Mouse (Mus musculus) heart, adult 9 months (tissue): Measurements from ENCODE around the gene Chn2.
"Not testable (repeated sequence)": the region's sequence is repeated elsewhere in the genome, so short reads cannot be mapped to it uniquely, and the experiment has no call there.

Experiments used
- DNase-seq, 2 experiments: peaks; one replicate each; pipeline ENCODE4 v3.0.0; 2022; ENCODE audit warnings: low spot score in 2 of 2

Gene Chn2

DNA sequence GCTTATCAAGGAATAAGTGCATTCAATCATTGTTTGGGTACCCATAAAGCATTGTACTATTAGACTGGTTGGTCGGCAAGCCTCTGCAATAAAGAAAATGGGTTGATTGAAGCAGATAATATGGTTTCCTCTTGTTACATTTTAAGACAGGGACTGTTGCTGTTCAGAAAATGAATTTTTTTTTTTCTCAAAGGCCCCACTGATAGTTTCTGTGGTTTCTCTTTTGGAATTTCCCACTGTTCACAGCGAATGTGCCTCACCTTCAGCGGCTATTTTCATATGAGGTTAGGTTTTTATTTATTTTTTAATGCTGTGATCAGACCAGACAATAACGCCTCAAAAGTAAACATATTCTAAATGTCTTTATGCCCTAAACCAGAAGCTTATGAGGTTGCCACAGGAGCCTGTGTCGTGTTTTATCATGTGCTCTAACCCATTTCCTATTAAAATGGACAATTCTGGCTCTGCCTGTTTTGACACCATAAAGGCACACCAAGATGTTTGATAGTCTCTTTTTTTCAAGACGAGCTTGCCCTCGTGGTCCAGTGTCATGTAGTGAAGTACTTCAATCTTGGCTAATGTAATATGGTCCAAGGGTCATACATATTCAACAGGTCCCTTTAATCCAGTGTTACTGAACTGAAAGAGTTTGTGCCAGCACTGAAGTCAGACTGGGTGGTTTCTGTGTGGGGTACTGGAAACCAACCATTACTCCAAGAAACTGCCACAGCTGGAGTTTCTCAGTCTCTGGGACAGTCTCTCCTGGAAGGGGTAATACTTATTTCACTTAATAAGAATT is 112.3 kb downstream of the Chn2 start:
- DNase-seq = no peak

DNA sequence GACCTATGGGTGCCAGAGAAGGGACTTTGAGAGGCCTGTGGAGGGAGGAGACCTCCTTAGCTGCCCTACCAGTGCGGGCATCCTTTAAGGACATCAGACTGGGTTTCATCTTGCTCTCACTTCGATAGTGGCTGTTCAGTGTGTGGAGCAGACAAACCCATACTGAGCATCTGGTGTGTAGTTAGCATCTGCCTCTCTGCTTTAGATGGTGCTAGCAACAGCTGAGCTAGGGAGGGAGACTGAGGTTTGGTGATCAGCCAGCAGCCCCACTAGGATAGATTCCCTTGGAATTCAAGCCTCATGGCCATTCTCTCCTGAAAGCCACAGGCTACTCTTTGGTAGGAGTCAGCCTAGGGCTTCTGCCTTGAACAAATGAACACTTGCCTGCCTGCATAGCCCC is 117.7 kb downstream of the Chn2 start:
- DNase-seq = no peak

- DNase-seq = no peak
Measured at GRCm38 (mm10) chr6:54158317-54158716, 119.0 kb downstream of the Chn2 start.

DNA sequence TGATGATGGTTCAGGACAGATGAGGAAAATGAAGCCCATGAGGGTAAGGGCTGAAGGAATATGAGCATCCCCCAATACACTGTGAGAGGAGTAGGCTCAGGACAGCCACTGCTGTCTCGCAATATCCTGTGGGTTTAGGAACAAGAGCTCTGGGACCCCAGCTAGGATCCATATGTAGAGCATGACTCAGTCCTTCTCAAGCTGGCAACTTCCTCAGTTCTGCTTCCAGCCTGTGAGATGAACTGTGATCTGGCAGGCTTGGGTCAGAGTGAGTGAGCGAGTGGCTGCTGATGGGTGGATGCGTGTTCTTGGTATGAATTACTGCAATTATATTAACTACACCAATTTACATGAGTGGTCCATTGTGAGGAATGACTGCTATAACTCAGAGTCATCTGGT is 121.3 kb downstream of the Chn2 start:
- DNase-seq = peak; percentile 7 to 15

DNA sequence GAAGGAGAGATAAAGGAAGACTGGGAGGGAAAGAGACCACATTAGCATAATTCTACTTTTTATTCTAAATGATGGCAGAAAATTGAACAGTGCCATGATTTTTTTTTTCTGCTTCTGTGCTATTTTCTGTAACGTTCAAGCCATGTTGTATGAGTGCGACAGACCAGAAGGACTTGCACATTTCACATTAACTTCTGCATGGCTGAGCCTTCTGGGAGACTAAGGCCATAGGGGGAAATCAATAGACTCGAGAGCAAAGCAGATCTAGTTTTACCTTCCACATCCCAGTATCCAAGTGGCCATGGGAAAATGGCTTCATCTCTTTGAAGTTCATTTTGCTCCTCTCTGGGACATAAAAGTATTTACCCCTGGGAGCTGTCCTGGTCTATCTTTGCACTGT is 121.9 kb downstream of the Chn2 start:
- no peak for DNase-seq

GRCm38 (mm10) chr6:54162321-54162720 is 123.0 kb downstream of the Chn2 start:
- no peak for DNase-seq

GRCm38 (mm10) chr6:54162786-54163185 is 123.4 kb downstream of the Chn2 start:
- peak; percentile 18 to 45 for DNase-seq

- DNase-seq = no peak
Measured at GRCm38 (mm10) chr6:54163702-54164101, 124.3 kb downstream of the Chn2 start.

DNA sequence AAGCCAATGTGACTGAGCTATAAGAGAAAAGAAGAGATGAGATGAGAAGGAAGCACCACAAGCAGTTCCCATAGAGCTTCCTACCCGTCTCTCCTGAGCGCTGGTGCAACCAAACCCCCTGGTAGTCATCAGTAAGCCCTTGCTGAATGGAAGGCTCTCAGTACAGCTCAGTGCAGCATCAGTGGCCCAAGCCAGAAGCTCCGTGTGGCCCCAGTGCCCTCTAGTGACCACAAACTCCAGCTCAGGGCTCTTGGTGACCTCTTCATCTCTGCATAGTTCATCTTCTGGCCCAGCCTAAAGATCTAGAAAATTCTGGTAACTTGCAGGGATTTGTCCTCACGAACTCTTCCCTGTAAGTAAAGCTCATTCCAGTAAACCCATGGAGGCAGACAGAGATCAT is 125.4 kb downstream of the Chn2 start:
- DNase-seq = peak in 1 of 2 experiments; percentile 30

- no peak for DNase-seq
Measured at GRCm38 (mm10) chr6:54165246-54165645, 125.9 kb downstream of the Chn2 start.

- DNase-seq = no peak
Measured at GRCm38 (mm10) chr6:54165863-54166262, 126.5 kb downstream of the Chn2 start.

DNA sequence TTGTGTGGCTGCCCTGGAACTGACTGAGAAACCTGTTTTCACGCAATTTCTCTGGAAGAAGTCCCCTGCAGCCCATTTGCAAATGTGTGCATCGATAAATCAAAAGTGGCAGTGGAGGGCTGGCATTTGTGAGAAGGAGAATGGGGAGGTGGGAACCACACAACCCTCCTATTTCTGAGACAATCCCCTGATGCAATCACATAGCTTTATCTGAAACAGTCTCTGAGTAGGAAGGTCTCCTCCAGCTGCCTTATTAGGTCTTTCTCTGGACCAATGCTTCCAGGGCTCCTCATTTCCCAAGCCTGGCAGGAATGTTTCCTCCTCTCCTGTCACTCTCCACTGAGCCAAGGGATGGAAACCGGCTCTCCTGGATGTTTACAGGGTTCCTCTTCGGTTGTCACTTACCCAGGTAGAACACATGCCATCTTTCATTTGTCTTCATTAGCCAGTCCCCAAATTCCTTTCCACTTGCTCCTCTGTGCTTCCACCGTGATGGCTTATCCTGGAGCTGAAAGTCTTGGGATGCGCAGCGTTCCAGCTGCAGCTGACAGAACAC is 127.7 kb downstream of the Chn2 start:
- DNase-seq = no peak

- no peak for DNase-seq
Measured at GRCm38 (mm10) chr6:54170286-54170894, 131.0 kb downstream of the Chn2 start.

DNA sequence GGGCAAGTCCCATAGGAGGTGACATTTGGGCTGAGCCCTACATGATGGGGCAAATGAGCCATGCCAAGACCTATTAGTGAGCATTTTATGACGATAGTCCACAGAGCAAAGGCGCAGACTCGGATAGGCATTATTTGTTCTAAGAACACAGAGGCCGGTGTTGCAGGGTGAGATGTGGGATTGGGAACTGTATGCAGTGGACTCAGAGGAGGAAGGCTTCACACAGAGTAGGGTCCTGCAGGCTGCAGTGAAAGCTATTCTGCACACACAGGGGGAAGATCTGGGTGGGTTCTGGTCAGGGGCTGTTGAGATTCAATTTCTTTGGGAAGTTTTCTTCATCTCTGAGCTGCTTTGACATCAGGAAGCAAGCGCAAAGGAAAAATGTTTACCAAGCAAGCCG is 132.0 kb downstream of the Chn2 start:
- no peak for DNase-seq

DNA sequence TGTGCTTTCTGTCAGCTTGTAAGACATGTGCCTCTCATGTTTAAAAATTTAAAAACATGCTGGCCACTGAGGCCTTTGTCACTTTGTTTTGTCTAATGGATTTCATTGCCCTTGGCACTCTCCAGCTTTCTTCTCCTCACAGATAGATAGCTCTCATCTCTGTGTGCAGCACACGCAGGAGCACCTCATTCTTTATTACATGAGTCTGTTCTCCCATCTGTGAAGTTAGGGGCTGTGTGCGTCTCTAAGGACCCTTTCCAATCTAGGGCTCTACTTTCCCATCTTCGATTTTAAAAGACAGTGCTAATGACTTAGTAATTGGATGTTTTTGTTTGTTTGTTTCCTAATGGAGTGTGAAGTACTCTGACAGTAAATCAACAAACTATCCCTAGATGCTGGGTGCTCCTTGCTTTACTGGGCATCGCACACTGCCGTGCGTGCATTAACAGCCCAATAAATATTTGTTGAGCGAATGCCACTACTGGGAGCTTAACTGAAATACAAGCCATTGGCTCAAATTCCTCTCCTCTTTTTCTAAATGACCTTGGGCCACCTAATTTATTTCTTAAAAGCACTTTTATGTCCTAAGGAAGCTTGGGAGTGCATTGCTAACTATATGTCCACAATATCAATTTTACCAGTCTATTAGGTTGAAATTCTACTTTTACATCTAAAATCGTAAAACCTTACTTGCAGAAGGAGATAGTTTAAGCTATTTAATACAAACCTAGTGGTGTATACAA is 136.3 kb downstream of the Chn2 start:
- DNase-seq = no peak

- DNase-seq = not testable (repeated sequence)
Measured at GRCm38 (mm10) chr6:54177081-54177480, 137.7 kb downstream of the Chn2 start.

GRCm38 (mm10) chr6:54179056-54179873 is 139.9 kb downstream of the Chn2 start:
- DNase-seq = no peak

GRCm38 (mm10) chr6:54179874-54180212 is 140.5 kb downstream of the Chn2 start:
- DNase-seq = no peak

DNA sequence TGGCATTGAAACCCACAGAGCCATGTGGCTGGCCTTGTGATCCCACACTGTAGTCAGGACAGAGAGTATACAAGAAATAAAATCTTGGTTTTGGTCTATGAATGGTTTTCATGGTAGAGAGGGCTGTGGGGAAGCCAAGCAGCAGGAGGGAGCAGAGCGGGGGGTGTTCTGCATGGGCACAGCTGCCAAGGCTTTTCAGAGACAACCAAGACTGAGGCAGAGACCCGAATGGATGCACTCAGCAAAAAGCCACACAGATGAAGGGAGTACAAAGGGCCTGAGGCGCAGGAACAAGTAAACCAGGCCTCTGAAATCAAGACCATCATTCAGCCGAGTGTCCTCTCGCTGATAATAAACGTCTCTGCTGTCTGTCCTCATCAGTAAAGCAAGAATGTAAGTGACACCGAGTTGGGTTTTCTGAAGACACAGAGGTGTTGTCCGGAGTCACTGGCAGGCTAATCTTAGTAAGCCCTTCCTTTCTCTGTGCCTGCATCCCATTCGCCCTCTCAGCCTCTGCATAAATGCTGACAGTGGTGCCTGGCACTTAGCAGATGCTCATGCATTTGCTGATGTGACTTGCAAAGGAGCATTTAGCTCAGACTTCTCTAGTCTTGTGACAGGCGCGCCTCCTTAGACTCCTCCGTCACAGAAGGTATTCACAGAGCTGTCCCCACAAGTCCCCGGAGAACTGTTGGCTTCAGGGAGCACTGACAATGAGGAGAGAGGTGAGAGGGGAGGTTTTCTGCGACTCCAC is 144.6 kb downstream of the Chn2 start:
- DNase-seq = no peak

- DNase-seq = no peak
Measured at GRCm38 (mm10) chr6:54193631-54194305, 154.4 kb downstream of the Chn2 start.
